Mouse (Mus musculus): ENCODE data around the gene Scml4. TPM values are rescaled to one million over a fixed set of nuclear protein-coding genes. Genes with fewer than 3 reads are reported as not detected.

Gene Scml4
- polyA plus RNA-seq, 1 experiment from 2014 or later = 1.3 TPM

DNA sequence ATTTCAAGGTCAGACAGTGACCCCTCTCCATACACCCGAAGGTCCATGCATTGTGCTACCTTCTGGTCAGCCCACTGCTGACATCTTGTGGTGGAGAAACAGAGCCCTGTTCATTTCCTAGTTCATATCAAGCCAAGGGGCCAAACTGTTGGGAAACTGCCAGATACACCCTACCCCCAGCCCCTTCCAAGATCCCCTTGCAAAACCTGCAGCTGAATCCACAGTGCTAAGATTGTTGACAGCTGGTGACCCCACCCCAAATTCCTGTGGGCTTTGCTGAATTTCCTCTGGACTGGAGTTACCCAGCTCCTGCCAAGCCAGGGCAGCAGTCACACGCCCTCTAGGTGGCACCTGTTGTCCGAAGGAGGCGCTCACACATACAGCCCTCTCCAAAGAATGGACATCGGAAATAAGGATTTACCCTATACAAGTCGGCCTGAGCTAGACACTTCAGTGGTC lies 127.5 kb downstream of the Scml4 start:
- Histone ChIP-seq H3K4me1 (peaks cover 13% of the 10 kb centered on the region; the same call in 1 of the 2 replicates), H3K27ac (no peak overlapping the region), H3K4me3 (no peak overlapping the region), H3K9me3 (no peaks in the 10 kb centered on the region), H3K9ac (no peak overlapping the region), H3K4me2 (no peak overlapping the region), H3K36me3 (no peaks in the 10 kb centered on the region), H3K27me3 (peaks cover 16% of the 10 kb centered on the region)
- peak; percentile 51; the same call in 1 of the 2 replicates for ATAC-seq (ENCODE audit: insufficient number of reproducible peaks, low FRiP score, low TSS enrichment, low read depth)
- WGBS = 18% methylated on average over 6 of the region's 6 CpGs

DNA sequence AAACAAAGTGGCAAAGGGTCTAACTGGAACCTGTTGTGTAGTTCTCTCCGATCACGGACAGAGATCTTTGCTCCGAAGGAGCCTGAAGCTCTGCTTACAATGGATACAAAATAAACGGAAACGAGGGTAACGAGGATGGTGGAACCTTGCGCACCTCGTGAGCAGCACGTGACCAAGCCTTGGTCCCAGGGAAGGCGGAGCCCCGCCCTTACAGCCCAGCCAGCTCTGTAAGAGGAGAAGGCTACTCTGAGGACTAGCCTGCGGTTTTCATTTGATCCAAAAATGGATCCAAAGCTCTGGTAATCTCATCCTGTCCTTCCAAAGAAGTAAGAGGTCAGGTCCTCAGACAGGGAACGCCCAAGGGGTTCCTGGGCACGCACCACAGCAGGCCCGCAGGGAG lies 128.5 kb downstream of the Scml4 start:
- H3K4me2 ChIP-seq = no peak overlapping the region
- WGBS = 53% methylated on average over 15 of the region's 15 CpGs
- ATAC-seq (ENCODE audit: insufficient number of reproducible peaks, low FRiP score, low TSS enrichment, low read depth) = no peak

DNA sequence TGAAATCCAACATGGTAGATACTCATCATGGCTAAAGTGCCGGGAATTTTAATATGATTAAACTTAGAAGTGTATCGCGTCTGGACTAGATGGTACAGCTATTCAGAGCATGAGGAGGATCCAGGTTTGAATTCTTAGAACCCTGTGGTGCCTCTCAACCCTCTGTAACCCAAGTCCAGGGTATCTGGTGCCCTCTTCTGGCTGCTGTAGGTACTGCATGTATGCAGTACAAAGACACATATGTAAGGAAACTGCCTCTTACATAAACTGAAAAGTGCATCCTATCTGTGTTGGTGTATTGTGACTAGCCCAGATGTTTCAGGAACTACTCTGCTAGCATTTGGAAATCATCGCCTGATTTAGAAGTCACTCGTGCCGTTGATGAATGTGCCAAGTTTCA lies 129.7 kb downstream of the Scml4 start:
- no peak overlapping the region for H3K9ac ChIP-seq
- ATAC-seq (ENCODE audit: insufficient number of reproducible peaks, low FRiP score, low TSS enrichment, low read depth) = no peak
- H3K4me3 ChIP-seq = no peak overlapping the region
- no peaks in the 10 kb centered on the region for H3K36me3 ChIP-seq
- H3K4me1 ChIP-seq = peaks cover 32% of the 10 kb centered on the region
- no peak overlapping the region for H3K27ac ChIP-seq
- H3K27me3 ChIP-seq = peaks cover 28% of the 10 kb centered on the region
- 25% methylated on average over 6 of the region's 6 CpGs for WGBS
- no peak overlapping the region for H3K4me2 ChIP-seq
- H3K9me3 ChIP-seq = no peaks in the 10 kb centered on the region

More for the DNA sequence above, 128.5 kb downstream of the Scml4 start:
- no peaks in the 10 kb centered on the region for H3K9me3 ChIP-seq
- no peak overlapping the region for H3K9ac ChIP-seq
- no peak overlapping the region for H3K27ac ChIP-seq
- peaks cover 22% of the 10 kb centered on the region for H3K27me3 ChIP-seq
- no peaks in the 10 kb centered on the region for H3K36me3 ChIP-seq
- H3K4me1 ChIP-seq = peaks cover 19% of the 10 kb centered on the region; the same call in 1 of the 2 replicates
- no peak overlapping the region for H3K4me3 ChIP-seq

DNA sequence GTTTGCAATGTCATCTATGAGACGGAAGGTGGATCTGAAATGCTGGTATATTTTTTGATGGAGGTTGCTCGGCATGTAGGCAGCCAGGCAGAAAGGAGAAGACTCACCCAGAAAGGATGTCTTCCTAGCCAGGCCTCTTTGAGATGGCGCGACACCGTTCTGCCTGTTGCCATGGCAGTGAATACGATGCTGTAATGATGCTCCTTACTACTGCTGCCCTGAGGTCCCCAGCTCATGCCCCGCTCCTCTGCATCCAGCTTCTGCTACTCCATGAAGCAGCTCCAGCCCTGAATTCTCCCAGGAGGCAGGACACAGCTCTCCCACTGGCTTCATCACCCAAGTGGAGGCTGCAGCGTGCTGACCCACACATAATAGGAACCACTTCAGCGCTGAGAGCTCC lies 130.8 kb downstream of the Scml4 start:
- no peaks in the 10 kb centered on the region for H3K9me3 ChIP-seq
- no peak overlapping the region for H3K27ac ChIP-seq
- no peak overlapping the region for H3K4me2 ChIP-seq
- H3K27me3 ChIP-seq = peaks cover 28% of the 10 kb centered on the region
- no peak for ATAC-seq (ENCODE audit: insufficient number of reproducible peaks, low FRiP score, low TSS enrichment, low read depth)
- H3K36me3 ChIP-seq = no peaks in the 10 kb centered on the region
- WGBS = 82% methylated on average over 9 of the region's 9 CpGs
- no peak overlapping the region for H3K4me3 ChIP-seq
- H3K9ac ChIP-seq = no peak overlapping the region
- H3K4me1 ChIP-seq = peaks cover 39% of the 10 kb centered on the region

DNA sequence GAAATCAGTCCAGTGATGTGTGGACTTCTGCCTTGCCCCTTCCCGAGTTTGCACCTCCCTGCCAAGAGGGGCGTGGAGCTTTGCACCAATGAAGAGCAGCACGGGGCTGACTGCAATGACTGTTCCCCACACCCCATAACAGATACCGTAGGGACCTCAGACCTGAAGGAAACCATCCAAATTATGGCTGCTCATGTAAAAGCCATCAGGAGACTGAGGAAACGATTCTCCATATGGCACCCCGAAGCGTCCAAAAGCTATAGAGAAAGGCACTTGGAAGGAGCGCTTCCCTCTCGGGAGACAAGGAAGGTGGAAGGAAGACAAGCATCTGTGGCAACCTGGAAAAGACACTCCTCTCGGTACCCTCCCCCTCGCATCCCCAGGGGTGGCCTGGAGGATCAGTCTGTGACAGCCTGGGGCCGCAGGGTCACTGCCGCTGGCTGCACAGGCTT lies 134.2 kb downstream of the Scml4 start:
- Histone ChIP-seq H3K9me3 (no peaks in the 10 kb centered on the region), H3K4me2 (peak overlapping the region; percentile 37), H3K4me3 (peak overlapping the region; percentile 16), H3K36me3 (no peaks in the 10 kb centered on the region), H3K27ac (peak overlapping the region; percentile 68), H3K27me3 (peaks cover 28% of the 10 kb centered on the region), H3K9ac (no peak overlapping the region), H3K4me1 (peaks cover 26% of the 10 kb centered on the region)
- 17% methylated on average over 13 of the region's 13 CpGs for WGBS
- peak; percentile 71 for ATAC-seq (ENCODE audit: insufficient number of reproducible peaks, low FRiP score, low TSS enrichment, low read depth)

DNA sequence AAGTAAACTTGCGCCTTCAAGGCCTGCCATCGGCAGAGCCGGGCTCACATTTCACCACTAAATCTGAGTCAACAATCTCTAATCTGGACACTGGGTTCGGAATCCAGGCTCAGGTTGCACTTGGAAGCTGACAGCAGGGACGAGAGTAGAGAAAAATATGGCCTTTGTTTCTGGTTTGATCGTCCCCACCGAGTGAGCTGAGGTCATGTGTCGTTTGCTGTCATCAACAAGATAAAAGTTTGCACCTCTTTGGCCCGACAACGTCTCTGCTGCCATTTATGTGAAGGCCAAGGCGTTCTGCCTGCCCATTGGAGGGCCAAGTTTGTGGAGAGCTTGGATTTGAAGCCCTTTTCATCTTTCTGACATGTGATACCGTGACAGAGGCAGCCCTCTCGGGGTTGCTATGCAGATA lies 135.3 kb downstream of the Scml4 start:
- Histone ChIP-seq H3K9ac (no peak overlapping the region), H3K36me3 (no peaks in the 10 kb centered on the region), H3K4me3 (no peak overlapping the region), H3K4me1 (peaks cover 26% of the 10 kb centered on the region), H3K9me3 (no peaks in the 10 kb centered on the region), H3K27me3 (peaks cover 27% of the 10 kb centered on the region), H3K4me2 (no peak overlapping the region), H3K27ac (peak overlapping the region; percentile 24; the same call in 1 of the 2 replicates)
- 28% methylated on average over 13 of the region's 13 CpGs for WGBS
- no peak for ATAC-seq (ENCODE audit: insufficient number of reproducible peaks, low FRiP score, low TSS enrichment, low read depth)

DNA sequence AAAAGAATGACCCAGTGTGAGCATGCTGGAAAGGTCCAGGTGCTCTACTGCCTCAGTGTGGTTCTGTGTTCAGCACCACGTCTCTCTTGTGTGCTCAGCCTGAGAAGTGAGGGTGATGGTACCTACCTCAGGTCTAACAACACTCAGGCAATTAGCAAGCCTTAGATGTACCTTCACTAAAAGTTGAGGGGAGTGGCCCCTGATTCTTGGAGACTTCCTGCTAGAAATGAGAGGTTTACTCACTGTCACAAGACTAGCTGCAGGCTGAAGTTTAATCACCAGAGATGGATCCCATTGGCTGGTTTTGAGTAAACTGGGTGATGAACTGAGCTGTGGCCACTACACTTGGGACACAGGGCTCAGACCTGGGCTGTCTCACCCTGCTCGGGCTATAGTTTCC lies 137.1 kb downstream of the Scml4 start:
- H3K27me3 ChIP-seq = peaks cover 16% of the 10 kb centered on the region; the same call in 1 of the 2 replicates
- no peak overlapping the region for H3K4me3 ChIP-seq
- no peaks in the 10 kb centered on the region for H3K36me3 ChIP-seq
- H3K27ac ChIP-seq = no peak overlapping the region
- WGBS = 76% methylated on average over 2 of the region's 2 CpGs
- peaks cover 29% of the 10 kb centered on the region for H3K4me1 ChIP-seq
- H3K4me2 ChIP-seq = no peak overlapping the region
- no peaks in the 10 kb centered on the region for H3K9me3 ChIP-seq
- ATAC-seq (ENCODE audit: insufficient number of reproducible peaks, low FRiP score, low TSS enrichment, low read depth) = no peak
- no peak overlapping the region for H3K9ac ChIP-seq

DNA sequence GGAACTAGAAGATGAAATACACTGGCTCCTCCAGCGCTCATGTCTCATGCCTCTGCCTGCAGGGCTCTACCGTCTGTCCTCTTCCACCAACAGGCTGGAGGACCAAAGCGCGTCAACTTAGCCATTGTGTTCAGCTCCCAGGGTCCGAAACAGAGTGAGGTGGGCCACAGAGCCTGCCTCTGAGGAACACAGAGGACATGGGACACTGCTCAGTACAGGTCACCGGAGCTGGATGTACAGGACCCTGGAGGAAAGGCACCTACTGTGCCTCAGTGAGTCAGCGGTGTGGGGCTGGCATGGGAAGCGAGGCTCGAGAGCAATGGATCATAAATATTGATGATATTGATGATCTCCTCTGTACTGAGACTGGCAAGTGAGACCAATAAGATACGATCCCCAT lies 139.2 kb downstream of the Scml4 start:
- Histone ChIP-seq H3K4me1 (peaks cover 31% of the 10 kb centered on the region), H3K27ac (no peak overlapping the region)
- WGBS = 96% methylated on average over 10 of the region's 10 CpGs

DNA sequence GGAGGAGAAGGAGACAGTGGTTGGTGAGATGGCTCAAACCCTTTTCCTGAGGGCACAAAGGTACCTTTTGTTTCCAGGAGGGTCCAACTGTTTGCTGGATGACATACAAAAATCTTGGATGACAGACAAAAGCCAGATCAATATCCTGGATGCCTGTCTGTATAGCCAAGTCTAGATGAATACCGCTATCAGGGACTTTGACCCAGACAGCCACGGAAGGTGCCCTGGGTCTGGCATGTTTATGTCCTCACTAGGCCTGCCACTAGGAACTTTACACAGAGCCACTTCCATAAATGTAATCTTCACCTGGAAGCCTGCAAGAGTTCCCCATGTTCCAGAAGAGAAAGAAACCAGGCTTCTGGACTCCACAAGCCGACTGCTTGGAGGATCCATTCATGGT lies 141.3 kb downstream of the Scml4 start:
- WGBS = 72% methylated on average over 3 of the region's 3 CpGs
- no peak overlapping the region for H3K9ac ChIP-seq
- H3K4me3 ChIP-seq = no peak overlapping the region
- ATAC-seq (ENCODE audit: insufficient number of reproducible peaks, low FRiP score, low TSS enrichment, low read depth) = no peak
- H3K36me3 ChIP-seq = no peaks in the 10 kb centered on the region
- no peaks in the 10 kb centered on the region for H3K9me3 ChIP-seq
- no peak overlapping the region for H3K27ac ChIP-seq
- H3K27me3 ChIP-seq = no peaks in the 10 kb centered on the region
- H3K4me2 ChIP-seq = no peak overlapping the region
- peaks cover 21% of the 10 kb centered on the region for H3K4me1 ChIP-seq

More for the DNA sequence above, 139.2 kb downstream of the Scml4 start:
- H3K4me3 ChIP-seq = no peak overlapping the region
- H3K9me3 ChIP-seq = no peaks in the 10 kb centered on the region
- no peak overlapping the region for H3K4me2 ChIP-seq
- H3K9ac ChIP-seq = no peak overlapping the region
- H3K27me3 ChIP-seq = 0 out of 2 replicates have a peak, but pooled peaks cover 4% of the 10 kb centered on the region
- H3K36me3 ChIP-seq = no peaks in the 10 kb centered on the region
- ATAC-seq (ENCODE audit: insufficient number of reproducible peaks, low FRiP score, low TSS enrichment, low read depth) = no peak

DNA sequence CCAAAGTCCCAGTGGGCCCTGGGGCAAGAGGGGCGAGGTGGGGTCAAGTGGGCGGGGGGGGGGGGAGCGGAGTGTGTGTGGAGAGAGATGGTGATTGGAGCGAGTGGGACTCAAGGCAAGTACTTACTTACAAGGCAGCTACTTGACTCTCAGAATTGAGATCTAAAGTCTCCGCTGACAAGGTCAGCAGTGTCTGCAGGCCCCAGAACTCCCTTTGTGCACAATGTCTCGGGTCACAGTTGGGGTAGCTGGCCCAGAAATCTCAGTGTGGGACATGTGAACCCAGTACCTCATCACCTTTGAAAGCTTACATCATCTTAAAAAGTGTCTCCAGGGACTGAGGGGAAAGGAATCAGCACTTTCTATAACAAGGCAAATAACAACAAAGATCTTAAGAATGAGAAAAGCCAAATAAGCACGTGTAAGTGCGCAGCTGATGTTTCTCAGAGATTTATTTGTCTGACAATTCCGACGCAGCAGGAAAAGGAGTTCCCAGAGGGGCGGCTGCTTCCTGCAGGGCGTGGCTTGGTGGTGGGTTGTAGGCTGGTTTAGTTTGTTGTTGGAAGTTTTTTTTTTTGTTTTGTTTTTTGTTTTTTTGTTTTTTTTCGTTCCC lies 142.0 kb downstream of the Scml4 start:
- Histone ChIP-seq H3K36me3 (no peaks in the 10 kb centered on the region), H3K27me3 (no peaks in the 10 kb centered on the region), H3K27ac (no peak overlapping the region), H3K9me3 (no peaks in the 10 kb centered on the region), H3K4me1 (peaks cover 21% of the 10 kb centered on the region), H3K4me2 (peak overlapping the region; percentile 63), H3K9ac (no peak overlapping the region), H3K4me3 (peak overlapping the region; percentile 35)
- WGBS = 21% methylated on average over 13 of the region's 13 CpGs
- no peak for ATAC-seq (ENCODE audit: insufficient number of reproducible peaks, low FRiP score, low TSS enrichment, low read depth)

DNA sequence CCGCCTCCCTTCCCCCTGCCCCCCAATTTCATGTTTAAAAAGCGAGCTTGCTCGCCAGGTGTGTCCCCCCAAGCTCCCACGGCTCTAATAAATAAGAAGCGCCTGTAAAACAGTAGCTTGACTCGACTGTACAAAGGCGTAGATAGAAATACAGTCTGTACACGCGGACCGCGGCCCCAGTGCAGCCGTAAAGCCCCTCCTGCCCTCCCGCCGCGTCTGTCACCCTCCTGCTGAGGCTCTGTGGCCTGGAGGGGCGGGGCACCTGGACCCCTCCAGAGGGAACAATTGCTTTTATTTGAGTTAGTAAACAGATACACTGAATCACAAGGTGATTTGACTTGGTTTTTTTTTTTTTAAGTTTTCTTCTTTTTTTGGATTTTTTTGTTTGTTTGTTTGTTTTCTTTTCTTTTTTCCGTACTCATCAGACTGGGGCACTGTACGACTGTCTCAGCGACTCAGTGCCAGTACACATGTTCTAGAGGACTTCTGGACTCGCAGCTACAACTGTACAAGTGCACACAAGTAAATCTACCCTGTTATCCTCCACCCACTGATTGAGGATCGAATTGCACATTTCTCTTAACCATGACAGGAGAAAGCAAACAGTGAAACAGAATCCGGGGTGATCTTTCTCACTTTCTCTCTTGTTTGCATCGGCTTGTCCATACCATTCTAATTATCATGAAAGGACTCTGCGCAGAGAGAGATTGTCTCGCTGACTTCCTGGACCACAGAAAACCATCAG lies 142.7 kb downstream of the Scml4 start:
- ATAC-seq (ENCODE audit: insufficient number of reproducible peaks, low FRiP score, low TSS enrichment, low read depth) = no peak
- 0 out of 2 replicates have a peak overlapping the region, but pooled peaks have one; percentile 14 for H3K9ac ChIP-seq

DNA sequence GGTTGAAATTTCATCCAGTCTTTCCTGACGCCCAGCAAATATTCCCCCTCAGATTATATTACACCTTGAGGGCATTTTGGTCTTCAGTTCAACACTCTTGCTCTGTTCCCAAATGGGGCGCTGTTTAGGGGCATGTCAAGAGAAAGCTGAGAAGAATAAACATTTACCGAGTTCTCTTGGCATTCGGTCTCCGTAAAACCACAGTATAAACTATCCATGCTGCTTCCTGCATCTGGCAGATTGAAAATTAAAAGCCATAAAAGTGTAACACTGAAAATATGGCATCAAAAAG lies 143.2 kb downstream of the Scml4 start:
- Histone ChIP-seq H3K4me2 (0 out of 2 replicates have a peak overlapping the region, but pooled peaks have one; percentile 63), H3K9ac (no peak overlapping the region), H3K4me3 (peak overlapping the region; percentile 35; the same call in 1 of the 2 replicates), H3K27me3 (no peaks in the 10 kb centered on the region), H3K27ac (no peak overlapping the region), H3K4me1 (peaks cover 21% of the 10 kb centered on the region), H3K9me3 (no peaks in the 10 kb centered on the region), H3K36me3 (no peaks in the 10 kb centered on the region; the same call in 1 of the 2 replicates)
- no peak; the same call in 1 of the 2 replicates for ATAC-seq (ENCODE audit: insufficient number of reproducible peaks, low FRiP score, low TSS enrichment, low read depth)
- WGBS = 12% methylated on average over 5 of the region's 5 CpGs

More for the DNA sequence above, 142.7 kb downstream of the Scml4 start:
- Histone ChIP-seq H3K4me1 (peaks cover 21% of the 10 kb centered on the region), H3K27ac (no peak overlapping the region), H3K9me3 (no peaks in the 10 kb centered on the region), H3K36me3 (no peaks in the 10 kb centered on the region), H3K27me3 (no peaks in the 10 kb centered on the region), H3K4me3 (peak overlapping the region; percentile 35), H3K4me2 (peak overlapping the region; percentile 63)
- 5% methylated on average over 25 of the region's 25 CpGs for WGBS
